Mouse (Mus musculus) lung, embryonic 14.5 days (tissue): ENCODE results near the gene Fxr1. TPM values are rescaled to one million over a fixed set of nuclear protein-coding genes. Genes with fewer than 3 reads are reported as not detected.

Experiments used
- ATAC-seq: fragments of 200-750 bp; cut with Nextera tagmentation; 2 replicates; pipeline ENCODE4 v1.8.0; 2017; ENCODE audit warnings: mild to moderate bottlenecking, moderate TSS enrichment, moderate library complexity; ENCODE audit not compliant: insufficient read depth
- DNase-seq: peaks from one replicate; pipeline ENCODE4 v3.0.0-alpha.2; 2015
- H3K27ac ChIP-seq: fragments of 300-500 bp; sonication (generic); 2 replicates; pipeline ENCODE4 v1.5.1; 2014; ENCODE audit warnings: low read depth, mild to moderate bottlenecking, moderate library complexity
- H3K27me3 ChIP-seq: fragments of 300-500 bp; sonication (generic); 2 replicates; pipeline ENCODE4 v1.6.1; 2014; ENCODE audit warnings: low read length, control low read depth; ENCODE audit not compliant: insufficient read depth
- H3K36me3 ChIP-seq: fragments of 300-500 bp; sonication (generic); 2 replicates; pipeline ENCODE4 v1.6.1; 2014; ENCODE audit warnings: control low read depth; ENCODE audit not compliant: insufficient read depth
- H3K4me1 ChIP-seq: fragments of 300-500 bp; sonication (generic); 2 replicates; pipeline ENCODE4 v1.6.1; 2014; ENCODE audit warnings: antibody characterized with exemption, control low read depth; ENCODE audit not compliant: insufficient read depth
- H3K4me2 ChIP-seq: fragments of 300-500 bp; sonication (generic); 2 replicates; pipeline ENCODE4 v1.6.1; 2014; ENCODE audit warnings: mild to moderate bottlenecking
- H3K4me3 ChIP-seq: fragments of 300-500 bp; sonication (generic); 2 replicates; pipeline ENCODE4 v1.5.1; 2014; ENCODE audit warnings: low read depth, low read length
- H3K9ac ChIP-seq: fragments of 300-500 bp; sonication (generic); 2 replicates; pipeline ENCODE4 v1.6.1; 2014
- H3K9me3 ChIP-seq: fragments of 300-500 bp; sonication (generic); 2 replicates; pipeline ENCODE4 v1.6.1; 2016; ENCODE audit warnings: low read depth, low read length, control low read depth
- CTCF ChIP-seq: IDR thresholded peaks from 2 replicates; pipeline ENCODE4 v1.5.1; 2016; ENCODE audit warnings: antibody characterized with exemption, low read depth
- WGBS: fragments of 180-500 bp; shearing (Covaris S2); extraction: QIAGEN DNeasy Blood & Tissue Kit; methylation state at CpG from one replicate; pipeline ENCODE4 v1.1.7; 2014; 5-methylcytosine and 5-hydroxymethylcytosine counted together
- polyA plus RNA-seq: library from polyadenylated mRNA; unstranded; fragments of >200 nt; fragmentation: Nextera tagmentation; extraction: Ambion mirVana; gene quantifications from 2 replicates; pipeline ENCODE4 v1.2.1, GENCODE M21; 2014

Fxr1 gene
- polyA plus RNA-seq, 1 experiment from 2014 or later = 54.3 TPM

- Histone ChIP-seq H3K4me2 (no peak overlapping the region), H3K27ac (no peak overlapping the region), H3K4me1 (0 out of 2 replicates have a peak, but pooled peaks cover 5% of the 10 kb centered on the region), H3K9me3 (no peaks in the 10 kb centered on the region), H3K9ac (no peak overlapping the region), H3K4me3 (no peak overlapping the region), H3K36me3 (peaks cover 4% of the 10 kb centered on the region), H3K27me3 (no peaks in the 10 kb centered on the region)
- WGBS = 64% methylated on average over 5 of the region's 5 CpGs
- TF ChIP-seq CTCF = no peak
- DNase-seq (no peak), ATAC-seq (no peak)
Measured at GRCm38 (mm10) chr3:34083655-34084054, 63.9 kb downstream of the Fxr1 start.

- H3K9me3 ChIP-seq = no peaks in the 10 kb centered on the region
- H3K4me3 ChIP-seq = no peak overlapping the region
- no peaks in the 10 kb centered on the region for H3K4me1 ChIP-seq
- H3K27me3 ChIP-seq = no peaks in the 10 kb centered on the region
- H3K27ac ChIP-seq = no peak overlapping the region
- ATAC-seq (no peak), DNase-seq (no peak)
- TF ChIP-seq CTCF = no peak
- WGBS = 61% methylated on average over 2 of the region's 2 CpGs
- no peak overlapping the region for H3K9ac ChIP-seq
- H3K36me3 ChIP-seq = no peaks in the 10 kb centered on the region
- no peak overlapping the region for H3K4me2 ChIP-seq
Measured at GRCm38 (mm10) chr3:34102891-34103290, 83.1 kb downstream of the Fxr1 start.

GRCm38 (mm10) chr3:34103902-34104672, 84.3 kb downstream of the Fxr1 start:
- no peak overlapping the region for H3K4me3 ChIP-seq
- no peaks in the 10 kb centered on the region for H3K4me1 ChIP-seq
- no peak overlapping the region for H3K4me2 ChIP-seq
- H3K27me3 ChIP-seq = no peaks in the 10 kb centered on the region
- ATAC-seq = no peak
- H3K27ac ChIP-seq = no peak overlapping the region
- TF ChIP-seq CTCF = no peak
- H3K9me3 ChIP-seq = no peaks in the 10 kb centered on the region
- no peaks in the 10 kb centered on the region for H3K36me3 ChIP-seq
- DNase-seq = no peak
- WGBS = 48% methylated on average over 7 of the region's 7 CpGs
- H3K9ac ChIP-seq = no peak overlapping the region

- no peak overlapping the region for H3K4me3 ChIP-seq
- H3K4me1 ChIP-seq = no peaks in the 10 kb centered on the region
- H3K27ac ChIP-seq = no peak overlapping the region
- ATAC-seq = no peak
- 14% methylated on average over 9 of the region's 9 CpGs for WGBS
- TF ChIP-seq CTCF = no peak
- H3K9me3 ChIP-seq = no peaks in the 10 kb centered on the region
- no peak overlapping the region for H3K9ac ChIP-seq
- H3K4me2 ChIP-seq = no peak overlapping the region
- H3K27me3 ChIP-seq = no peaks in the 10 kb centered on the region
- no peaks in the 10 kb centered on the region for H3K36me3 ChIP-seq
- no peak for DNase-seq
Measured at GRCm38 (mm10) chr3:34106421-34106820, 86.7 kb downstream of the Fxr1 start.

GRCm38 (mm10) chr3:34107631-34108030, 87.9 kb downstream of the Fxr1 start:
- H3K4me1 ChIP-seq = no peaks in the 10 kb centered on the region
- no peak for ATAC-seq
- no peak overlapping the region for H3K4me3 ChIP-seq
- 59% methylated on average over 3 of the region's 3 CpGs for WGBS
- H3K9me3 ChIP-seq = no peaks in the 10 kb centered on the region
- H3K9ac ChIP-seq = no peak overlapping the region
- no peaks in the 10 kb centered on the region for H3K27me3 ChIP-seq
- H3K27ac ChIP-seq = no peak overlapping the region
- no peak for TF ChIP-seq CTCF
- no peak for DNase-seq
- H3K4me2 ChIP-seq = no peak overlapping the region
- H3K36me3 ChIP-seq = no peaks in the 10 kb centered on the region

- ATAC-seq = no peak
Measured at GRCm38 (mm10) chr3:34111941-34112685, 92.4 kb downstream of the Fxr1 start.

GRCm38 (mm10) chr3:34115806-34116205, 96.1 kb downstream of the Fxr1 start:
- no peak overlapping the region for H3K4me2 ChIP-seq
- H3K27me3 ChIP-seq = no peaks in the 10 kb centered on the region
- no peak overlapping the region for H3K9ac ChIP-seq
- ATAC-seq (no peak), DNase-seq (no peak)
- TF ChIP-seq CTCF = no peak
- no peak overlapping the region for H3K4me3 ChIP-seq
- no peaks in the 10 kb centered on the region for H3K9me3 ChIP-seq
- no peak overlapping the region for H3K27ac ChIP-seq
- H3K36me3 ChIP-seq = no peaks in the 10 kb centered on the region
- 57% methylated on average over 6 of the region's 6 CpGs for WGBS
- H3K4me1 ChIP-seq = no peaks in the 10 kb centered on the region

More at GRCm38 (mm10) chr3:34111941-34112685, 92.4 kb downstream of the Fxr1 start:
- no peaks in the 10 kb centered on the region for H3K4me1 ChIP-seq
- WGBS = 62% methylated on average over 11 of the region's 11 CpGs
- no peak overlapping the region for H3K4me2 ChIP-seq
- H3K9ac ChIP-seq = no peak overlapping the region
- H3K27me3 ChIP-seq = no peaks in the 10 kb centered on the region
- no peak overlapping the region for H3K4me3 ChIP-seq
- no peak for DNase-seq
- TF ChIP-seq CTCF = no peak
- H3K9me3 ChIP-seq = no peaks in the 10 kb centered on the region
- no peak overlapping the region for H3K27ac ChIP-seq
- H3K36me3 ChIP-seq = no peaks in the 10 kb centered on the region
